Mouse (Mus musculus) CH12.LX (cell line): Measurements from ENCODE around the gene Cped1. TPM values are rescaled to one million over a fixed set of nuclear protein-coding genes. Genes with fewer than 3 reads are reported as not detected.
"Not testable (repeated sequence)": the region's sequence is repeated elsewhere in the genome, so short reads cannot be mapped to it uniquely, and the experiment has no call there.

Source experiments
- DNase-seq: peaks from one replicate; pipeline ENCODE4 v3.0.0-alpha.2; 2013; ENCODE audit errors: extremely low read depth
- H3K27ac ChIP-seq: 2 replicates; pipeline ENCODE4 v1.5.1; 2012; ENCODE audit warnings: low read depth, mild to moderate bottlenecking, control low read depth, moderate library complexity; ENCODE audit not compliant: insufficient read depth
- H3K27me3 ChIP-seq: replicated peaks from 2 replicates; pipeline ENCODE3; 2012; ENCODE audit warnings: inconsistent platforms
- H3K36me3 ChIP-seq, 2 experiments: replicated peaks in 1 of 2; 2 replicates each; pipeline versions ENCODE3 to v1.6.1; 2012; ENCODE audit warnings: inconsistent platforms in 1 of 2, low read length in 1 of 2, mild to moderate bottlenecking in 1 of 2, mixed read lengths in 1 of 2, moderate library complexity in 1 of 2; ENCODE audit not compliant: control insufficient read depth in 1 of 2, insufficient read depth in 1 of 2
- H3K4me1 ChIP-seq, 2 experiments: 2 replicates each; pipeline ENCODE4 v1.6.1; 2012; ENCODE audit warnings: inconsistent platforms in 1 of 2, moderate library complexity in 1 of 2; ENCODE audit not compliant: insufficient read depth in 2 of 2, control insufficient read depth in 1 of 2
- H3K4me2 ChIP-seq: 2 replicates; pipeline ENCODE4 v1.6.1; 2012; ENCODE audit warnings: low read depth, mild to moderate bottlenecking, control low read depth; ENCODE audit not compliant: poor library complexity, insufficient read depth, severe bottlenecking
- H3K4me3 ChIP-seq, 3 experiments: fragments of 150-350 bp in 1 of 3; sonication (generic) in 1 of 3; replicated peaks in 1 of 3; 2 replicates each; pipeline versions ENCODE3 to v1.5.1; 2011 to 2012; ENCODE audit warnings: low read depth in 2 of 3, low read length in 2 of 3, mild to moderate bottlenecking in 2 of 3, moderate library complexity in 2 of 3, control low read depth in 1 of 3, improper control_type of control experiment in 1 of 3, inconsistent platforms in 1 of 3, mixed read lengths in 1 of 3; ENCODE audit not compliant: poor library complexity in 1 of 3
- H3K79me2 ChIP-seq: replicated peaks from 2 replicates; pipeline ENCODE4 v1.6.1; 2012; ENCODE audit warnings: mild to moderate bottlenecking, moderate library complexity; ENCODE audit not compliant: control insufficient read depth, poor library complexity, insufficient read depth, severe bottlenecking; ENCODE audit errors: extremely low read depth
- H3K9ac ChIP-seq: 2 replicates; pipeline ENCODE4 v1.6.1; 2012; ENCODE audit warnings: low read depth, mild to moderate bottlenecking, control low read depth, moderate library complexity; ENCODE audit not compliant: insufficient read depth
- H3K9me3 ChIP-seq: replicated peaks from 2 replicates; pipeline ENCODE3; 2012; ENCODE audit warnings: low read length, inconsistent platforms, mixed read lengths
- BHLHE40 ChIP-seq: IDR thresholded peaks from 2 replicates; pipeline ENCODE4 v1.6.1; 2011; ENCODE audit warnings: mild to moderate bottlenecking, low read depth, low read length, improper control_type of control experiment
- CHD1 ChIP-seq: IDR thresholded peaks from 2 replicates; pipeline ENCODE4 v1.6.1; 2012; ENCODE audit warnings: low read depth, low read length, improper control_type of control experiment, inconsistent platforms
- CHD2 ChIP-seq: IDR thresholded peaks from 2 replicates; pipeline ENCODE4 v1.6.1; 2011; ENCODE audit warnings: low read length, improper control_type of control experiment
- EP300 ChIP-seq: IDR thresholded peaks from 2 replicates; pipeline ENCODE4 v1.6.1; 2011; ENCODE audit warnings: low read length, improper control_type of control experiment
- GABPA ChIP-seq: IDR thresholded peaks from 2 replicates; pipeline ENCODE4 v1.6.1; 2012; ENCODE audit warnings: low read depth, low read length, improper control_type of control experiment, inconsistent platforms; ENCODE audit not compliant: insufficient replicate concordance
- JUN ChIP-seq: IDR thresholded peaks from 2 replicates; pipeline ENCODE4 v1.6.1; 2011; ENCODE audit warnings: low read depth, mild to moderate bottlenecking, low read length, improper control_type of control experiment, moderate library complexity; ENCODE audit not compliant: insufficient read depth
- KAT2A ChIP-seq: IDR thresholded peaks from 2 replicates; pipeline ENCODE4 v1.6.1; 2012; ENCODE audit warnings: low read length, improper control_type of control experiment, inconsistent platforms; ENCODE audit not compliant: insufficient replicate concordance
- MYC ChIP-seq: IDR thresholded peaks from 2 replicates; pipeline ENCODE4 v1.6.1; 2011; ENCODE audit warnings: low read depth, mild to moderate bottlenecking, improper control_type of control experiment, low read length
- NELFE ChIP-seq: IDR thresholded peaks from 2 replicates; pipeline ENCODE4 v1.6.1; 2011; ENCODE audit warnings: low read depth, low read length, improper control_type of control experiment
- POLR2A ChIP-seq: IDR thresholded peaks from 2 replicates; pipeline ENCODE4 v1.6.1; 2011; ENCODE audit warnings: low read depth, mild to moderate bottlenecking, improper control_type of control experiment, low read length
- RCOR1 ChIP-seq: conservative IDR thresholded peaks from 2 replicates; pipeline ENCODE4 v1.6.1; 2012; ENCODE audit warnings: low read depth, mild to moderate bottlenecking, inconsistent platforms, low read length, improper control_type of control experiment
- TBP ChIP-seq: conservative IDR thresholded peaks from 2 replicates; pipeline ENCODE4 v1.6.1; 2011; ENCODE audit warnings: low read depth, low read length, improper control_type of control experiment
- ZKSCAN1 ChIP-seq: IDR thresholded peaks from 2 replicates; pipeline ENCODE4 v1.6.1; 2012; ENCODE audit warnings: low read depth, inconsistent platforms, low read length, improper control_type of control experiment, borderline replicate concordance
- ZMIZ1 ChIP-seq: IDR thresholded peaks from 2 replicates; pipeline ENCODE4 v1.6.1; 2012; ENCODE audit warnings: low read depth, mild to moderate bottlenecking, inconsistent platforms, low read length, improper control_type of control experiment
- dilution Hi-C: fragments of 300-500 bp; cut with MboI; formaldehyde crosslinking; loops from 2 replicates; pipeline ENCODE4 v1.14.3; 2020; ENCODE audit warnings: low sequenced_read_pairs; ENCODE audit not compliant: extremely low pct_unique_long_range_greater_than_20kb, extremely low pct_ligation_motif_present
- in situ Hi-C: fragments of 300-500 bp; cut with MboI; formaldehyde crosslinking; loops from 3 replicates; pipeline ENCODE4 v1.14.3; 2019; ENCODE audit warnings: low sequenced_read_pairs, low pct_ligation_motif_present, low pct_unique_long_range_greater_than_20kb, mixed read lengths
- polyA plus RNA-seq: library from polyadenylated mRNA; unstranded; fragments of >175 nt; gene quantifications from 2 replicates; pipeline ENCODE4 v1.2.1, GENCODE M21; 2012; ENCODE audit warnings: low read depth; ENCODE audit not compliant: insufficient read length
- total RNA-seq, 2 experiments: library from RNA; depleted of rRNA; stranded (reverse); fragments of 300-350 nt in 1 of 2; fragments of >200 nt in 1 of 2; gene quantifications; 2 replicates each; pipeline ENCODE4 v1.2.3; 2012 to 2014

The Cped1 gene
- total and polyA plus RNA-seq, 3 experiments: 0.51 to 6.8 (median 1.1) TPM

DNA sequence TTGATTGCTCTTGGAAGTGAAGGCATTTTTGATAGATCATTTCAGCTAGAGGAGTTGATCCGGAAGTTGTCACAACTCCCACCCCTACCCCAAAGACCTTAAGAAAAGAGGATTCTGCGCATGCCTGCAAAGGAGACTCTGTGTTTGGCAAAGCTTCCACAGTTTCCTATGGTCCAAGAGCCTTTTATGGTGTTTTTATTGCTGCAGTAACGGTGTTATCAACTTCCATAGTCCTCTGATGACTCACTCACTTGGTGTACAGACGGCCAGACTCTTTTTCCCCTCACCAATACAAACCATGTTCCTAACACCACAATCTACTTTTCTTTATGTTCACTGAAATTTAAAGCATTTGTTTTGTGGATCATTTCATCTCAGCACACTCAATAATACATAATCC is 273.1 kb downstream of the Cped1 start:
- TF ChIP-seq CHD1 (no peak), POLR2A (no peak), RCOR1 (no peak), NELFE (no peak), KAT2A (no peak), CHD2 (no peak), JUN (no peak), MYC (no peak)
- no peak overlapping the region for H3K4me3 ChIP-seq
- in situ Hi-C loops: no loop called here
- H3K9ac ChIP-seq: no peak overlapping the region
- no peaks in the 10 kb centered on the region for H3K27me3 ChIP-seq
- dilution Hi-C loops: no loop called here
- no peaks in the 10 kb centered on the region for H3K9me3 ChIP-seq
- no peak for DNase-seq
- no peaks in the 10 kb centered on the region for H3K79me2 ChIP-seq
- peaks cover 0 to 6% of the 10 kb centered on the region in 2 experiments for H3K36me3 ChIP-seq
- no peak overlapping the region for H3K27ac ChIP-seq
- H3K4me1 ChIP-seq: peaks cover 10% of the 10 kb centered on the region in 2 experiments
- no peak overlapping the region for H3K4me2 ChIP-seq

DNA sequence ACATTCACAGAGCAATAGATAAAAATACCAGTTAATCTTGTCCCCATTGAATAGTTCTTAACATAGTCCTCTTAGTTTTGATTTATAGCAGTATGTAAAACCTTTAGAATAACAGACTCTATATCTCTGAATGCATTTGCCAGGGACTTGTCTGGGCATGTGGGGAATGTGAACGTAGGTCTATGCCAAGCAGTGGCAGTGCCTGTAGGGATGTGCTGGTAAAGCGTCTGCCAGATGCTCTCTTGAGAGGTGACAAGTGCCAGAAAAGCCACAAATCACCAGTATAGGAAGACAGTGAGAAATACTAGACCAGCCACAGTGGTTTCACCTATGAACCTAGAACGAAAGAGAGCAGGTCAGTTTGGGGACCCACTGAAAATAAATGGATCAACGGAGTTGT is 276.8 kb downstream of the Cped1 start:
- H3K4me3 ChIP-seq: no peak overlapping the region
- no peak for TF ChIP-seq KAT2A
- no peak for TF ChIP-seq GABPA
- 0 out of 2 replicates have a peak, but pooled peaks have one; percentile 11 for TF ChIP-seq EP300
- TF ChIP-seq ZKSCAN1: no peak
- peak; percentile 69; the same call in 1 of the 2 replicates for TF ChIP-seq ZMIZ1
- TF ChIP-seq, all 38 proteins: peak for 2
- peaks cover 23 to 37% of the 10 kb centered on the region in 2 experiments for H3K4me1 ChIP-seq
- H3K9ac ChIP-seq: peak overlapping the region; percentile 26
- peak overlapping the region; percentile 74 for H3K27ac ChIP-seq
- in situ Hi-C loops (no loop called here), dilution Hi-C loops (no loop called here)
- 0 out of 2 replicates have a peak, but pooled peaks cover 2% of the 10 kb centered on the region for H3K79me2 ChIP-seq
- DNase-seq: no peak
- no peak overlapping the region; the same call in 1 of the 2 replicates for H3K4me2 ChIP-seq
- no peaks in the 10 kb centered on the region for H3K36me3 ChIP-seq
- no peaks in the 10 kb centered on the region for H3K27me3 ChIP-seq
- H3K9me3 ChIP-seq: no peaks in the 10 kb centered on the region

DNA sequence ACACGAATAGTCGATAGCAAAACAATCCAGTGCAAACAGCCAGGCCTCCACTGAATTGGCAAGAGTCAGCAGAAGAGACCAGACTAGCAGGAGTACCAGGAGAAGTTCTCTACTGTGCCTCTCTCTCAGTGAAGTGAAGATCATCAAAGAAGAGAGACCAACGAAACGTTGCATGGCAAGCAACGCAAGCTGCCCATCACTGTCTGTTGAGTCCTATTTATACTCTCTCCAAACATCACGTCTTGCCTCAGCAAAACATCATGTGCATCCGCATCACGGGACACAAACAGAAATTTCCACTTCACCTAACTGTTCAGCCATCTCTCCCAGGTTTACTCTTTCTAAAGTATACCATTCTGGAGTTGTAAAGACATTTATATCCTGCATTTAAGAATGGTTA is 278.4 kb downstream of the Cped1 start:
- peak overlapping the region; percentile 74 for H3K4me2 ChIP-seq
- DNase-seq, dilution Hi-C loops, in situ Hi-C loops, H3K79me2 ChIP-seq, H3K4me3 ChIP-seq: not testable (repeated sequence)
- H3K9ac ChIP-seq: peak overlapping the region; percentile 46
- peaks cover 25 to 50% of the 10 kb centered on the region in 2 experiments for H3K4me1 ChIP-seq
- TF ChIP-seq TBP (peak; percentile 79), BHLHE40 (peak; percentile 90), POLR2A (peak; percentile 54; the same call in 1 of the 2 replicates)
- TF ChIP-seq, all 38 proteins: peak for 3; not testable (repeated sequence) for 35
- not testable (repeated sequence) for H3K36me3 ChIP-seq, H3K27me3 ChIP-seq, H3K9me3 ChIP-seq
- peak overlapping the region; percentile 83 for H3K27ac ChIP-seq
